Mouse (Mus musculus): ENCODE measurements around the gene Prim1.

- TF ChIP-seq EP300 (optimal IDR thresholded peaks at IDR 0.05) (no peak), CTCF (IDR thresholded peaks at IDR 0.05; ENCODE audit: low read depth) (no peak)
Observed at GRCm38 (mm10) chr10:128005479-128005878, 9.5 kb upstream of the Prim1 start.
